Mouse (Mus musculus) heart, adult 2 months (tissue): ENCODE results near the gene Reg4.
A peak's percentile ranks its signal among the peaks of the same experiment; 100 is the strongest.

Source experiments
- CTCF ChIP-seq: fragments of 200-600 bp; IDR thresholded peaks from 2 replicates; pipeline ENCODE4 v1.8.1; 2022; ENCODE audit warnings: antibody characterized with exemption, mild to moderate bottlenecking, moderate library complexity
- POLR2A ChIP-seq: fragments of 200-500 bp; IDR thresholded peaks from 2 replicates; pipeline ENCODE4 v1.6.1; 2011; ENCODE audit warnings: mild to moderate bottlenecking, low read depth, low read length, control low read depth; ENCODE audit not compliant: insufficient read depth

GRCm38 (mm10) chr3:98280933-98281678 is 59.1 kb downstream of the Reg4 start:
- TF ChIP-seq CTCF: no peak; the same call in 1 of the 2 replicates
- 0 out of 2 replicates have a peak, but pooled peaks have one; percentile 30 for TF ChIP-seq POLR2A
